Mouse (Mus musculus): ENCODE results near the gene Ptgis.

Ptgis gene

DNA sequence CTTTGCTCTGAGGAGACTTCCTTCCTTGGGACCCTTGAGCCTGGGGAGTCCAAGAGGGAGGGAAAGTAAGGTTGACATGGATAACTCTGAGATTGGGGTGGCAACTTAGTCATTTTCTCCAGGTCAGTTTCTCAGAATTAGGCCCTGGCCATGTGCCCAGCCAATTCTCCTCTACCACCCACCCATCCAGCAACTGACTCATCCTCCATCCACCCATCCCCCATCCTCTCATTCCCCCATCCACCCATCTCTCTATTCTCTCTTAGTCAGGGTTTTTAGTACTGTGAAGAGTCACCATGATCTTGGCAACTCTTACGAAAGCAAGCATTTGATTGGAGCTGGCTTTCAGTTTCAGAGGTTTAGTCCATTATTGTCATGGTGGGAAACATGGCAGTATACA is 28.3 kb upstream of the Ptgis start:
- no peak for DNase-seq (ENCODE audit: low read depth, low spot score)

DNA sequence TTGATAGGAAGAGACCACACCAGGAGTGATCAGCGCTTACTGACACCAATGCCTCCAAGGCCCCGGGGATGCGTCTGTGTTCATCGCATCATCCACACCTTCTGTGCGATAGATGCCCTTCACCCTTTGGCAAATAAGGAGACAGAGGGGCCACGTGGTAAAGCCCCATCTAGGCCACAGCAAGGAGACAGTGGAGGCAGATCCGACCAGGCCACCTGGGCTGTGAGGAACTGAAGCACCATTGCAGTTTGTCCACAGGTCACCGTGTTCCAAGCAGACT is 27.9 kb upstream of the Ptgis start:
- Histone ChIP-seq H3K36me3 (ENCODE audit: control insufficient read depth, insufficient read depth, low read length, poor library complexity, severe bottlenecking) (no peaks in the 10 kb centered on the region), H3K27me3 (ENCODE audit: control insufficient read depth, insufficient read depth, low read length, poor library complexity, severe bottlenecking) (no peaks in the 10 kb centered on the region)
- DNase-seq (ENCODE audit: low read depth, low spot score) = no peak

More for the DNA sequence above, 28.3 kb upstream of the Ptgis start:
- Histone ChIP-seq H3K36me3 (ENCODE audit: control insufficient read depth, insufficient read depth, low read length, poor library complexity, severe bottlenecking) (no peaks in the 10 kb centered on the region), H3K27me3 (ENCODE audit: control insufficient read depth, insufficient read depth, low read length, poor library complexity, severe bottlenecking) (no peaks in the 10 kb centered on the region)

DNA sequence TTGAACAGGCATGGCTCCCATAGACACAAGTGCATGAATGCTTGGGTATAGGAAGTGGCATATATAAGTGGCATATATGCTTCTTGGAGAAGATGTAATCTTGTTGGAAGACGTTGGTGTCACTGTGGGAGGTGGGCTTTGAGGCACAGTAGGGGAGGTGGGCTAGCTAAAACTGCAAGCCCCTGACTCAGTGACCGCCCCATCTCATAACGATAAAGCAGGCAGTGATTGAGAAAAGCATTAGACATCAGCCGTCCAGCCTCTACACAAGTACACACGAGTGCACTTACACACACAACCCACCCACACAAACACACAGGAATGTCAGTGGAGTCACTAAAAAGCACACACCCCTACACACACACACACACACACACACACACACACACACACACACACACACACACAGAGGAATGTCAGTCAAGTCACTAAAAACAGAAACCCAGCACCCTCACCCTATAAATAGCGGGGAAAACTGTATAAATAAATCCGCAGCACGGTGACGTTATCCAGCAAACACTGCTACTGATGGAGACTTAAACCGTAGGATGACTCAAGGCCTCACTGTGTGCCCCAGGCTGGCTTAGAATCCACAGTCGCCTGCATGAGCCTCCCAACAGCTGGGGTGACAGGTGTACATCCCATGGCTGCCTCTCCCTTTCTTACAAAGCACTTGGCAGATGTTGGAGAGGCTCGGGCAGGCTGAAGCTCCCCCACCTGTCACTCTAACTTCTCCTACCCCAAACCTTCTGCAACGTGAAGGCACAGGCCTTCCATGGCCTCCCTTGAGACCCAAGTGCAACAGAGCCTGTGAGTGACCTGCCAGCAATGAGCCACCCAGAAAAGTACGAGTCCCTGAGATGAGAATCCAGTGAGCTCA is 27.4 kb upstream of the Ptgis start:
- DNase-seq (ENCODE audit: low read depth, low spot score) = no peak
- no peaks in the 10 kb centered on the region for H3K27me3 ChIP-seq (ENCODE audit: control insufficient read depth, insufficient read depth, low read length, poor library complexity, severe bottlenecking)
- no peaks in the 10 kb centered on the region for H3K36me3 ChIP-seq (ENCODE audit: control insufficient read depth, insufficient read depth, low read length, poor library complexity, severe bottlenecking)

DNA sequence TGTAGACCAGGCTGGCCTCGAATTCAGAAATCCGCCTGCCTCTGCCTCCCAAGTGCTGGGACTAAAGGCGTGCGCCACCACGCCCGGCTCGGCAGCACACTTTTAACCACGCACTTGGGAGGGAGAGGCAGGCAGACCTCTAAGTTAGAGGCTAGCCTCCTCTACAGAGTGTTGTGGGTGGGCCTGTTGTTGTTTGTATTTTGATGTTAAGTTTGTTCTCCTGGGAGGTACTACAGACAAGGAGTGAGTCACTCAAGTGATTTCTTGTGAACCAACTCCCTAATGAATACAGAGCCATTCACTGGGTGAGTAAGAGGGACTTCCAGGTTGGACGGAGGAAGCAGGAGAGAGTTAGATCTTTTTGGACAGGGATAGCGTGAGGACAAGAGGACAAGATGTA is 25.8 kb upstream of the Ptgis start:
- no peaks in the 10 kb centered on the region for H3K36me3 ChIP-seq (ENCODE audit: control insufficient read depth, insufficient read depth, low read length, poor library complexity, severe bottlenecking)
- H3K27me3 ChIP-seq (ENCODE audit: control insufficient read depth, insufficient read depth, low read length, poor library complexity, severe bottlenecking) = no peaks in the 10 kb centered on the region
- no peak for DNase-seq (ENCODE audit: low read depth, low spot score)

DNA sequence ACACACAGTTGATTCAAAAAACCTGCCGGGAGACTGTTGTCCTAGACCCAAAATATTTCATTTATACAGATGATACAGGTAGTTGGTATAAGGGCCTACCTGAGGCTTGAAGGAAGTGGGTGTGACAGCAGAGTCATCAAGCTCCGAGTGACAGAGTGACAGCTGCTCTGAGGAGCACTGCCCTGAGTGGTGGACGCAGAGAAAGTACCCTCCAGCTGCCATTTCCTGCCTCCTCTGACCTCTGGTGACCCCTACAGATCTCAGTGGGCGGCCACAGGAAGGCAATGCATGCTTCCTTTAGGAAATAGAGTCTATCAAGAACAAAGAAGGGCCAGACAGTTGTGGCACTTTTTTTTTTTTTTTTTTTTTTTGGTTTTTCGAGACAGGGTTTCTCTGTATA is 25.4 kb upstream of the Ptgis start:
- no peak for DNase-seq (ENCODE audit: low read depth, low spot score)
- H3K36me3 ChIP-seq (ENCODE audit: control insufficient read depth, insufficient read depth, low read length, poor library complexity, severe bottlenecking) = no peaks in the 10 kb centered on the region
- no peaks in the 10 kb centered on the region for H3K27me3 ChIP-seq (ENCODE audit: control insufficient read depth, insufficient read depth, low read length, poor library complexity, severe bottlenecking)

DNA sequence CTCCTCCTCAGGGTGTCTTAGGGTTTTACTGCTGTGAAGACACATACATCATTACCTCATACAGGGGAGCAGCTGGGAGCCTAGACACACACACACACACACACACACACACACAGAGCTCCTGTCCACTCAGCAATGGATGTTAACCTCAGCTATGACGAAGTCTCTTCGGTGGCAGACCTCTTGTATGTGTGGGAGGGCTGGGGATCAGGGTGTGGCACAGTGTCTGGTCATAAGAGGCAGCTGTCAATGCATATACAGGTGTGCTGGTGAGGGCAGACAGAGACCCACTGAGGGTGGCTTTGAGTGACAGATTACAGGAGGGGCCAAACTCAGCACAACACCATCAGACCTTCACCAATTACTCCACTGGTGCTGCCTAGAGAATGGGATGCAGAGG is 24.6 kb upstream of the Ptgis start:
- DNase-seq (ENCODE audit: low read depth, low spot score) = no peak
- no peaks in the 10 kb centered on the region for H3K36me3 ChIP-seq (ENCODE audit: control insufficient read depth, insufficient read depth, low read length, poor library complexity, severe bottlenecking)
- no peaks in the 10 kb centered on the region for H3K27me3 ChIP-seq (ENCODE audit: control insufficient read depth, insufficient read depth, low read length, poor library complexity, severe bottlenecking)

DNA sequence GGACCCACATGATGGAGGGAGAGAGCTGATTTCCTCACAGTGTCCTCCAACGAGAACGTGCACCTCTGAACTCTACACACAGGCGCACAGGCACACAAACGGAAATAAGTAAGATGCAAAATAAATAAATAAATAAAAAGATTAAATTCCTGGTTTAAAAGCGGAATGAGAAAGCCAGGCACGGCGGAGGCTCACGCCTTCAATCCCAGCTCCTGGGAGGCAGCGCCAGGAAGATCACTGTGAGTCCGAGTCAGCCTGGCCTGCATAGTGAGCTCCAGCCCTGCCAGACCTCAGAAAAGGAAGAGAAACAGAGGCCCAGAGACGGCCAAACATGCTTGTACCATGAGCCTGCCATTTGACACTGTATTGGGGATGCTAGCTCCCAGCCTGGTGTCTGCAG is 23.5 kb upstream of the Ptgis start:
- DNase-seq (ENCODE audit: low read depth, low spot score) = no peak
- Histone ChIP-seq H3K27me3 (ENCODE audit: control insufficient read depth, insufficient read depth, low read length, poor library complexity, severe bottlenecking) (no peaks in the 10 kb centered on the region), H3K36me3 (ENCODE audit: control insufficient read depth, insufficient read depth, low read length, poor library complexity, severe bottlenecking) (no peaks in the 10 kb centered on the region)

DNA sequence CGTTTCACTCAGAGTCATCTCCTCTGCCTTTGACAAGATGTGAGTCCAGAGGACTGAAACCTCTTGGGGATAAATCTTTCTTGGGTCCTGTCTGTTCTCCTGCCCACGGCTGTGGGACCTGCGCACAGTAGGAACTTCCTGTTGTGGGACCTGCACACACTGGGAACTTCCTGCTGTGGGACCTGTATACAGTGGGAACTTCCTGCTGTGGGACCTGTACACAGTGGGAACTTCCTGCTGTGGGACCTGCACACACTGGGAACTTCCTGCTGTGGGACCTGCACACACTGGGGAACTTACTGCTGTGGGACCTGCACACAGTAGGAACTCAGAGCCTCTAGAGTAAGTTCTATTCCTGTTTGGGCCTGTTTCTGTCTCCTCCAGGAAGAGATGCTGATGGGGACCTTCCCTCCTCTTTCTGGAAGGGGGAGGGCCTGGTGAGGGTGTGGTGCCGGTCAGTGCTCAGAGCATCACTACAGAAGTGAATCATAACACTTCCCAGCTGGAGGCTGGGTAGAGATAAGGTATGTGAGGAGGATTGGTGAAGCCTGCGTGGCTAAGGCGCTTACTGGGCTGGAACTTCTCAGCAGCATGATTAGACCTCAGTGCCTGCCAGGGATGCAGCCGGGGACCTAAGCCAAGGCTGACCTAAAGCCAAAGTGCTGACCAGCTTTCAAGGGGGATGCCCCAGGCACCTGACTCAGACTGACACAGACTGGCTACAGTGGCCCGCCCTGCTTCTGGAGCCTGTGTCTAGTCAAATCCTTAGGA is 22.8 kb upstream of the Ptgis start:
- DNase-seq (ENCODE audit: low read depth, low spot score) = no peak
- no peaks in the 10 kb centered on the region for H3K36me3 ChIP-seq (ENCODE audit: control insufficient read depth, insufficient read depth, low read length, poor library complexity, severe bottlenecking)

DNA sequence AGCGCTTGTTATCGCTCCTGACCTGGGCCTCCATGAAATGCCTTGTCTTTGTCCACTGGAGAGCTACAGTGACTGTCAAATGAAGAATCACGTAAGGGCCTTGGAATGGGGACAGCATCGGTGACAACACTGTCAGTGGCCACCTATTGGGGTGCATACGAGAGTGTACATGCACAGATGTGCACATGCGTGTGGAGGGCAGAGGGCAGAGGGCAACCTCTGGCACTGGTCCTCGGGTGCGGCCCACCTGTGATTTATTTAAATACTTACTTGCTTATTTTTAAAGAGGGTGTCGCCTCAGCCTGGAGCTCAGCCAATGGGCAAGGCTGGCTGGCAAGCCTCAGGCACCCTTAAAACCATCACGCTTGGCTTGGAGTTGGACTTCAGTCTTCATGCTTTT is 22.0 kb upstream of the Ptgis start:
- no peaks in the 10 kb centered on the region for H3K36me3 ChIP-seq (ENCODE audit: control insufficient read depth, insufficient read depth, low read length, poor library complexity, severe bottlenecking)
- no peak for DNase-seq (ENCODE audit: low read depth, low spot score)
- no peaks in the 10 kb centered on the region for H3K27me3 ChIP-seq (ENCODE audit: control insufficient read depth, insufficient read depth, low read length, poor library complexity, severe bottlenecking)

More for the DNA sequence above, 22.8 kb upstream of the Ptgis start:
- H3K27me3 ChIP-seq (ENCODE audit: control insufficient read depth, insufficient read depth, low read length, poor library complexity, severe bottlenecking) = no peaks in the 10 kb centered on the region

DNA sequence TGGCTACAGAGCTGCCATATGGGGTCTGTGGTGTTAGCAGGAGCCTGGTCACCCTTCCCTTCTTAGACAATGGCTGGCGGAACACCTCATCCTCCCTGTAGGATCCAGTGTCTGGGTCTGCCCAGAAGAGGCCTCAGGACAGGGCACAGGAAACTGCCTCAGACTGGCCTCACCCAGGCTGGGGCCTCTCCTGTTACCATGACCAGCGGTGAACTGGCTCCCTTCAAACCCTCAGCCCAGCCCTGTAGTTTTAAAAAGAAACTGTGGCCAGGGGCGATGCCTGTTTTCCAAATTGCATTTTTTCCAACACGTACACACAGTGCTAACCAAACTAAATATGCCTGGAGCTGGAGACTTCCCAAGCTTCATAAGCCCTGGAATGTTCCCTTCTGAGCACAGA is 20.7 kb upstream of the Ptgis start:
- no peak for DNase-seq (ENCODE audit: low read depth, low spot score)
- Histone ChIP-seq H3K27me3 (ENCODE audit: control insufficient read depth, insufficient read depth, low read length, poor library complexity, severe bottlenecking) (no peaks in the 10 kb centered on the region), H3K36me3 (ENCODE audit: control insufficient read depth, insufficient read depth, low read length, poor library complexity, severe bottlenecking) (no peaks in the 10 kb centered on the region)

DNA sequence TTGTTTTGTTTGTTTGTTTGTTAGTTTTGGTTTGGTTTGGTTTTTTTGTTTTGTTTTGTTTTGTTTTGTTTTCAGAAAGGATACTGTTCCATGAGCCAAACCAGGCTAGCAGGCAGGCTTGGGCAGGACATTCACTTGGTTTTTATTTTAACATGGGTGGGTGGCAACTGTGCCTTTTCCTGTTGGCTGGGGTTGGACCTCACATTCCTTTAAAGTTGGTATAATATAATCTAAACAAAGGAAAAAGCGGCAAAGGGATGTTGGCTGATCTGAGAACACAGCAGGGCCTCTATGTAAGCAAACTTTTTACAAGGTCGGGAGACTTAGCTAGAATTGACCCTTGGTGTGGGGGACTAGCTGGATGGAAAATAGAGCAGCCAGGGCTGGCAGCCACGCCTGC is 17.4 kb upstream of the Ptgis start:
- DNase-seq (ENCODE audit: low read depth, low spot score) = no peak
- Histone ChIP-seq H3K36me3 (ENCODE audit: control insufficient read depth, insufficient read depth, low read length, poor library complexity, severe bottlenecking) (no peaks in the 10 kb centered on the region), H3K27me3 (ENCODE audit: control insufficient read depth, insufficient read depth, low read length, poor library complexity, severe bottlenecking) (no peaks in the 10 kb centered on the region)

DNA sequence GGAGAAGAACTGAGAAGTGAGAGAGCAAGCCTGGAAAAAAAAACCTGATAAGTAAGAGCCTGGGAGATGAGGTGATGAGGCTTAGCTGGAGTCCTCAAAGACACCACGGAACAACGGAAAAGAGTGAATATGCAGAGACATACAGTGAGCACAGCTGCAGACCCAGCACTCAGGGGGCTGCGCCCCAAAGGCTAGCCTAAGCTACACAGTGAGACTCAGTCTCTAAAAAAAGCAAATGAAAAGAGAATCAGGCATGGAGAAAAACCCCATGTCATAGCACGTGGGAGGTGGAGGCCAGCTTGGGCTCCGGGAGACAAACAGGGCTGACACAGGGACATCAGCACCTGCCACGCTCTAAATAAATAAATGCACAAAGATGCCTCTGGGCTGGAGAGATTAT is 14.4 kb upstream of the Ptgis start:
- no peak for DNase-seq (ENCODE audit: low read depth, low spot score)
- Histone ChIP-seq H3K27me3 (ENCODE audit: control insufficient read depth, insufficient read depth, low read length, poor library complexity, severe bottlenecking) (no peaks in the 10 kb centered on the region), H3K36me3 (ENCODE audit: control insufficient read depth, insufficient read depth, low read length, poor library complexity, severe bottlenecking) (no peaks in the 10 kb centered on the region)

DNA sequence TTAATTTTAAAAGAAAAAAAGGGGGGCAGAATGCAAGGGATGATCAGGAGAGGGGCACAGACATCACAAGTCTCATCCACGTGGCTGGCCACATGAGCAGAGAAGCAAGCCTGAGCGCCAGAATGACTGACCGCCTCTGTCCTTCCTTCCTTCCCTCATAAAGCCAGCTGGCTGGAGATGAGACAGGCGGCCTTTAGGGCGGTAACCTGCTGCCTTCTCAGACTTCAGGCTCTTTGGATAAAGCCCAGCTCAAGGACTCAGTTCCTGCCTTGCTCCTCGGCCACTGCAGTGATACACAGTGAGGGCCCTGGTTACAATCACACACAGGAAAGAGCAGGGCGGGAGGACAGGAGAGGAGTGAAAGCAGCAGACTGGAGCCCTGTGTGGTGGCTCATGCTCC is 13.8 kb upstream of the Ptgis start:
- no peak for DNase-seq (ENCODE audit: low read depth, low spot score)
- Histone ChIP-seq H3K36me3 (ENCODE audit: control insufficient read depth, insufficient read depth, low read length, poor library complexity, severe bottlenecking) (no peaks in the 10 kb centered on the region), H3K27me3 (ENCODE audit: control insufficient read depth, insufficient read depth, low read length, poor library complexity, severe bottlenecking) (no peaks in the 10 kb centered on the region)

DNA sequence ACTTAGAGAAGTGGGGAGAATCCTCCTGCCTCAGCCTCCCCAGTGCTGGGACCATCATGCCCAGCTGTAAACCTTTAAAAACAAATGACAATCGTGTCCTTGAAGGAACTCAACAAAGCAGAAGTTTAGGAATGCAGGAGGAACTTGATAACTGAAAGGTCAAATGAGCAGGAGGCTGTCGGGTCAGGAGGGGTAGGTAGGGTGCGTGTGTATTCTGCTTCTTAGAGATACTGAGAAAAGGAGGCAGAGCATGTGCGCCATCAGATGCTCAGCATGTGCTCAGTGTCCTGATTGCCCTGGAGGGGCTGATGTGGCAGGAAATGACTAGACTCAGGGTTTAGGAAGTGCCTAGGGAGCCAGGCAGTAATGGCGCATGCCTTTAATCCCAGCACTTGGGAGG is 13.1 kb upstream of the Ptgis start:
- DNase-seq (ENCODE audit: low read depth, low spot score) = no peak
- Histone ChIP-seq H3K27me3 (ENCODE audit: control insufficient read depth, insufficient read depth, low read length, poor library complexity, severe bottlenecking) (no peaks in the 10 kb centered on the region), H3K36me3 (ENCODE audit: control insufficient read depth, insufficient read depth, low read length, poor library complexity, severe bottlenecking) (no peaks in the 10 kb centered on the region)

DNA sequence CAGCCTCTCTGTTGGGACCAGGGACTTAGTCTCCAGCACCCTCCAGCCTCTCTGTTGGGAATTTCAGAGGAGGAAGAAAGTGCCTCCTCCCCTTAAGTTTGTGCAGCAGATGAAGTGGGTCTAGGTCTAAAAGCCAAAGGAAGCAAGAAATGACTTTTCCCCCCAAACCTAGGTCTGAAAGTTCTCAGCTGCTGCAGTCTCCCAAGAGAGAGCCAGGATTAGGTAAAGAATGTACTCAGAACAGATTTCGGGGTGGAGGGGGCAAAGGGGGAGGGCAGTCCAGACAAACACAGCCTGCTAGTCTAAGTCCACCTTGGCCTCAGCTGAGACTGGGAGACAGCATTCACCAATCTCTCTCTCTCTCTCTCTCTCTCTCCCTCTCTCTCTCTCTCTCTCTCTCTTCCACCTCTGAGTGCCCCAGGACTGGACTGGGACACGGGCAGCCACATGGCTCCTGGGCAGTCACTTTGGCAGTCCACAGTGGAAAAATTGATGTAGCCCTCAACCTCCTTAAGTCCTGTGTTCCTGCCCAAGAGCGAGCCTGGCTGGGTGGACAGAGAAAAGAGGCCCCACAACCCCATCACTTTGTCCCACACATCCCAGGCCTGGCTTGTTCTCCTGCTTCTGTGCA is 11.8 kb upstream of the Ptgis start:
- no peaks in the 10 kb centered on the region for H3K36me3 ChIP-seq (ENCODE audit: control insufficient read depth, insufficient read depth, low read length, poor library complexity, severe bottlenecking)
- H3K27me3 ChIP-seq (ENCODE audit: control insufficient read depth, insufficient read depth, low read length, poor library complexity, severe bottlenecking) = no peaks in the 10 kb centered on the region
- DNase-seq (ENCODE audit: low read depth, low spot score) = no peak
